Mouse (Mus musculus) intestine, postnatal 0 days (tissue): ENCODE measurements around the gene Rpn2. TPM values are rescaled to one million over a fixed set of nuclear protein-coding genes. Genes with fewer than 3 reads are reported as not detected.
A peak's percentile ranks its signal among the peaks of the same experiment; 100 is the strongest.

Source experiments
- ATAC-seq: fragments of 200-750 bp; cut with Nextera tagmentation; 2 replicates; pipeline ENCODE4 v1.8.0; 2017; ENCODE audit warnings: mild to moderate bottlenecking, moderate TSS enrichment, moderate library complexity
- H3K27ac ChIP-seq: fragments of 300-500 bp; sonication (generic); 2 replicates; pipeline ENCODE4 v1.5.1; 2014; ENCODE audit warnings: mild to moderate bottlenecking, low read depth, low read length, moderate library complexity
- H3K27me3 ChIP-seq: fragments of 300-500 bp; sonication (generic); replicated peaks from 2 replicates; pipeline ENCODE4 v1.6.1; 2014; ENCODE audit warnings: low read length, mixed read lengths; ENCODE audit not compliant: control insufficient read depth, insufficient read depth
- H3K36me3 ChIP-seq: fragments of 300-500 bp; sonication (generic); 2 replicates; pipeline ENCODE4 v1.6.1; 2014; ENCODE audit warnings: mild to moderate bottlenecking, moderate library complexity; ENCODE audit not compliant: control insufficient read depth, insufficient read depth
- H3K4me1 ChIP-seq: fragments of 300-500 bp; sonication (generic); replicated peaks from 2 replicates; pipeline ENCODE4 v1.6.1; 2014; ENCODE audit warnings: antibody characterized with exemption, low read length, mixed read lengths; ENCODE audit not compliant: control insufficient read depth, insufficient read depth
- H3K4me2 ChIP-seq: fragments of 300-500 bp; sonication (generic); replicated peaks from 2 replicates; pipeline ENCODE4 v1.6.1; 2014; ENCODE audit warnings: low read depth, mild to moderate bottlenecking, moderate library complexity
- H3K4me3 ChIP-seq: fragments of 300-500 bp; sonication (generic); 2 replicates; pipeline ENCODE4 v1.5.1; 2014; ENCODE audit warnings: low read depth, low read length
- H3K9ac ChIP-seq: fragments of 300-500 bp; sonication (generic); 2 replicates; pipeline ENCODE4 v1.6.1; 2014; ENCODE audit warnings: mild to moderate bottlenecking, low read depth, low read length
- H3K9me3 ChIP-seq: fragments of 300-500 bp; sonication (generic); 2 replicates; pipeline ENCODE4 v1.6.1; 2016; ENCODE audit warnings: mixed run types; ENCODE audit not compliant: control insufficient read depth
- CTCF ChIP-seq: sonication (generic); IDR thresholded peaks from 2 replicates; pipeline ENCODE4 v1.5.1; 2016; ENCODE audit warnings: low read depth, mild to moderate bottlenecking, control low read depth, antibody characterized with exemption, moderate library complexity
- WGBS: fragments of 180-500 bp; shearing (Covaris S2); extraction: QIAGEN DNeasy Blood & Tissue Kit; methylation state at CpG from one replicate; pipeline ENCODE4 v1.1.7; 2014; 5-methylcytosine and 5-hydroxymethylcytosine counted together
- polyA plus RNA-seq: library from polyadenylated mRNA; unstranded; fragments of >200 nt; fragmentation: Nextera tagmentation; extraction: Ambion mirVana; gene quantifications from 2 replicates; pipeline ENCODE4 v1.2.1, GENCODE M21; 2015

Rpn2 gene
- 148 and 153 TPM in 2 replicates for polyA plus RNA-seq

GRCm38 (mm10) chr2:157278717-157279415 lies at the start of gene Rpn2:
Gene Rpn2, plus strand, starts transcription at chr2:157279017.
- Histone ChIP-seq H3K9me3 (no peaks in the 10 kb centered on the region), H3K36me3 (peaks cover 13% of the 10 kb centered on the region; the same call in 1 of the 2 replicates), H3K4me1 (peaks cover 7% of the 10 kb centered on the region; the same call in 1 of the 2 replicates), H3K4me2 (peak within 1 kb of the TSS; percentile 75), H3K4me3 (peak within 1 kb of the TSS; percentile 94), H3K9ac (peak within 1 kb of the TSS; percentile 89), H3K27ac (peak within 1 kb of the TSS; percentile 92), H3K27me3 (no peaks in the 10 kb centered on the region)
- under 1% methylated on average over 64 of the region's 64 CpGs for WGBS
- peak; percentile 99 for ATAC-seq
- TF ChIP-seq CTCF, result peak; percentile 34

GRCm38 (mm10) chr2:157235946-157236345 lies 42.9 kb upstream of the Rpn2 start:
- no peak for TF ChIP-seq CTCF
- 92% methylated on average over 8 of the region's 8 CpGs for WGBS
- H3K4me1 ChIP-seq, result no peaks in the 10 kb centered on the region

GRCm38 (mm10) chr2:157245001-157245400 lies 33.8 kb upstream of the Rpn2 start:
- Histone ChIP-seq H3K9ac (no peak overlapping the region), H3K27ac (peak overlapping the region; percentile 68)

More at GRCm38 (mm10) chr2:157235946-157236345, 42.9 kb upstream of the Rpn2 start:
- Histone ChIP-seq H3K4me2 (no peak overlapping the region), H3K27ac (no peak overlapping the region), H3K4me3 (no peak overlapping the region), H3K9ac (no peak overlapping the region), H3K27me3 (no peaks in the 10 kb centered on the region), H3K36me3 (no peaks in the 10 kb centered on the region), H3K9me3 (no peaks in the 10 kb centered on the region)
- no peak for ATAC-seq

GRCm38 (mm10) chr2:157245603-157246002 lies 33.2 kb upstream of the Rpn2 start:
- Histone ChIP-seq H3K4me3 (no peak overlapping the region), H3K4me2 (peak overlapping the region; percentile 17; the same call in 1 of the 2 replicates), H3K36me3 (no peaks in the 10 kb centered on the region), H3K27ac (0 out of 2 replicates have a peak overlapping the region, but pooled peaks have one; percentile 68), H3K9ac (no peak overlapping the region), H3K4me1 (peaks cover 5% of the 10 kb centered on the region; the same call in 1 of the 2 replicates), H3K27me3 (no peaks in the 10 kb centered on the region), H3K9me3 (no peaks in the 10 kb centered on the region)
- 59% methylated on average over 2 of the region's 2 CpGs for WGBS
- TF ChIP-seq CTCF, result no peak
- peak; percentile 70 for ATAC-seq

More at GRCm38 (mm10) chr2:157245001-157245400, 33.8 kb upstream of the Rpn2 start:
- H3K4me2 ChIP-seq, result peak overlapping the region; percentile 17; the same call in 1 of the 2 replicates
- H3K4me3 ChIP-seq, result no peak overlapping the region
- WGBS, result 6% methylated on average over 5 of the region's 5 CpGs
- no peaks in the 10 kb centered on the region for H3K9me3 ChIP-seq
- H3K36me3 ChIP-seq, result no peaks in the 10 kb centered on the region
- ATAC-seq, result peak; percentile 91
- TF ChIP-seq CTCF, result 0 out of 2 replicates have a peak, but pooled peaks have one; percentile 26
- H3K27me3 ChIP-seq, result no peaks in the 10 kb centered on the region
- H3K4me1 ChIP-seq, result peaks cover 5% of the 10 kb centered on the region; the same call in 1 of the 2 replicates

- Histone ChIP-seq H3K4me1 (peaks cover 5% of the 10 kb centered on the region; the same call in 1 of the 2 replicates), H3K4me3 (no peak overlapping the region), H3K27ac (no peak overlapping the region; the same call in 1 of the 2 replicates), H3K36me3 (no peaks in the 10 kb centered on the region), H3K27me3 (no peaks in the 10 kb centered on the region), H3K9me3 (no peaks in the 10 kb centered on the region), H3K4me2 (no peak overlapping the region), H3K9ac (no peak overlapping the region)
- no peak for ATAC-seq
- TF ChIP-seq CTCF, result no peak
Measured at GRCm38 (mm10) chr2:157248111-157248510, 30.7 kb upstream of the Rpn2 start.

GRCm38 (mm10) chr2:157259720-157260119 lies 19.1 kb upstream of the Rpn2 start:
- ATAC-seq, result no peak
- under 1% methylated on average over 5 of the region's 5 CpGs for WGBS
- H3K27ac ChIP-seq, result no peak overlapping the region

More at GRCm38 (mm10) chr2:157259720-157260119, 19.1 kb upstream of the Rpn2 start:
- H3K27me3 ChIP-seq, result no peaks in the 10 kb centered on the region
- H3K9ac ChIP-seq, result no peak overlapping the region
- H3K9me3 ChIP-seq, result no peaks in the 10 kb centered on the region
- H3K4me2 ChIP-seq, result no peak overlapping the region
- H3K4me1 ChIP-seq, result peaks cover 3% of the 10 kb centered on the region; the same call in 1 of the 2 replicates
- peak; percentile 89 for TF ChIP-seq CTCF
- H3K4me3 ChIP-seq, result no peak overlapping the region
- H3K36me3 ChIP-seq, result no peaks in the 10 kb centered on the region
